ENCODE assay signal across 22 mouse cellular contexts in genomic region chr13:63771009-63771408, GRCm38 (mm10). TPM values are rescaled to one million over a fixed set of nuclear protein-coding genes. Genes with fewer than 3 reads are reported as not detected.
DNase-seq lines count a peak whose midpoint lies in the region; ATAC-seq and TF ChIP-seq lines count a peak whose summit lies in the region.
"Had no signal": no experiment of that assay in that cellular context is flagged by ENCODE, and none has a peak within 500 bp of the region (broad histone marks: within the 10 kb centered on the region; RNA-seq: fewer than 3 reads in every experiment).

No protein-coding gene starts in this region.

- 36% methylated on average over 3 of the region's 3 CpGs for WGBS in lung, embryonic 15.5 days
- WGBS in limb, embryonic 15.5 days: 34% methylated on average over 3 of the region's 3 CpGs
- WGBS in forebrain, postnatal 0 days: 72% methylated on average over 3 of the region's 3 CpGs

- intact Hi-C loops in gastrocnemius, adult 2 months (cut with DNase I): no loop called here
- intact Hi-C loops in heart, postnatal 36 days (cut with DNase I): no loop called here

- H3K4me2 ChIP-seq in lung, embryonic 15.5 days: no peak overlapping the region
- no peak overlapping the region for H3K4me2 ChIP-seq in limb, embryonic 15.5 days
- H3K4me2 ChIP-seq in forebrain, postnatal 0 days (ENCODE audit: low read depth): no peak overlapping the region
- H3K4me2 ChIP-seq: embryonic facial prominence, embryonic 12.5 days; heart, embryonic 13.5 days; hindbrain, embryonic 15.5 days; intestine, embryonic 15.5 days; kidney, embryonic 15.5 days; limb, embryonic 12.5 days; midbrain, embryonic 13.5 days had no signal

- H3K36me3 ChIP-seq in lung, embryonic 15.5 days: no peaks in the 10 kb centered on the region
- no peaks in the 10 kb centered on the region for H3K36me3 ChIP-seq in limb, embryonic 15.5 days
- H3K36me3 ChIP-seq in forebrain, postnatal 0 days (ENCODE audit: insufficient read depth): no peaks in the 10 kb centered on the region
- H3K36me3 ChIP-seq: embryonic facial prominence, embryonic 12.5 days; forebrain, embryonic 10.5 days; heart, embryonic 13.5 days; hindbrain, embryonic 15.5 days; intestine, embryonic 15.5 days; kidney, embryonic 15.5 days; limb, embryonic 12.5 days; midbrain, embryonic 13.5 days had no signal

- peaks cover 6% of the 10 kb centered on the region; the same call in 1 of the 2 replicates for H3K4me1 ChIP-seq in lung, embryonic 15.5 days
- H3K4me1 ChIP-seq in limb, embryonic 15.5 days: peaks cover 11% of the 10 kb centered on the region
- no peaks in the 10 kb centered on the region for H3K4me1 ChIP-seq in forebrain, postnatal 0 days (ENCODE audit: insufficient read depth)
- H3K4me1 ChIP-seq: forebrain, embryonic 10.5 days; heart, embryonic 13.5 days; hindbrain, embryonic 15.5 days; limb, embryonic 12.5 days; midbrain, embryonic 13.5 days had no signal

- no peak for TF ChIP-seq CTCF in gastrocnemius, adult 2 months (IDR thresholded peaks at IDR 0.05)
- TF ChIP-seq CTCF in forebrain, postnatal 0 days (IDR thresholded peaks at IDR 0.05; ENCODE audit: low read depth): no peak

- no peak overlapping the region for H3K4me3 ChIP-seq in lung, embryonic 15.5 days
- H3K4me3 ChIP-seq in limb, embryonic 15.5 days: no peak overlapping the region
- H3K4me3 ChIP-seq in gastrocnemius, adult 2 months: no peak overlapping the region
- H3K4me3 ChIP-seq in forebrain, postnatal 0 days (ENCODE audit: low read depth, low read length): no peak overlapping the region
- H3K4me3 ChIP-seq: embryonic facial prominence, embryonic 12.5 days; forebrain, embryonic 10.5 days; heart, embryonic 13.5 days; hindbrain, embryonic 15.5 days; intestine, embryonic 15.5 days; kidney, embryonic 15.5 days; limb, embryonic 12.5 days; midbrain, embryonic 13.5 days had no signal

- H3K27ac ChIP-seq in lung, embryonic 15.5 days: 0 out of 2 replicates have a peak overlapping the region, but pooled peaks have one; percentile 21
- H3K27ac ChIP-seq in limb, embryonic 15.5 days: peak overlapping the region; percentile 58
- H3K27ac ChIP-seq in gastrocnemius, adult 2 months: no peak overlapping the region
- H3K27ac ChIP-seq in forebrain, postnatal 0 days (ENCODE audit: low read depth, low read length): no peak overlapping the region
- H3K27ac ChIP-seq: embryonic facial prominence, embryonic 12.5 days; forebrain, embryonic 10.5 days; heart, embryonic 13.5 days; hindbrain, embryonic 15.5 days; intestine, embryonic 15.5 days; kidney, embryonic 15.5 days; limb, embryonic 12.5 days; liver, embryonic 14.5 days; midbrain, embryonic 13.5 days had no signal

- H3K27me3 ChIP-seq in lung, embryonic 15.5 days: no peaks in the 10 kb centered on the region
- no peaks in the 10 kb centered on the region for H3K27me3 ChIP-seq in limb, embryonic 15.5 days
- no peaks in the 10 kb centered on the region for H3K27me3 ChIP-seq in forebrain, postnatal 0 days (ENCODE audit: insufficient read depth, low read length)
- H3K27me3 ChIP-seq: embryonic facial prominence, embryonic 12.5 days; heart, embryonic 13.5 days; hindbrain, embryonic 15.5 days; intestine, embryonic 15.5 days; kidney, embryonic 15.5 days; limb, embryonic 12.5 days had no signal

- no peaks in the 10 kb centered on the region for H3K9me3 ChIP-seq in lung, embryonic 15.5 days
- H3K9me3 ChIP-seq in limb, embryonic 15.5 days: no peaks in the 10 kb centered on the region
- no peaks in the 10 kb centered on the region for H3K9me3 ChIP-seq in forebrain, postnatal 0 days (ENCODE audit: low read length)
- H3K9me3 ChIP-seq: embryonic facial prominence, embryonic 12.5 days; forebrain, embryonic 10.5 days; heart, embryonic 13.5 days; hindbrain, embryonic 15.5 days; intestine, embryonic 15.5 days; kidney, embryonic 15.5 days; limb, embryonic 12.5 days; midbrain, embryonic 13.5 days had no signal

- DNase-seq in lung, adult 18-20 months: no peak
- peak; percentile 90 for DNase-seq in Muller cell, postnatal 12 days (ENCODE audit: inconsistent ontology term)
- no peak for DNase-seq in gastrocnemius, adult 2 months
- no peak for DNase-seq in heart, postnatal 36 days
- DNase-seq in forebrain, postnatal 0 days: no peak
- DNase-seq: cerebellum, adult 9-10 months; heart, adult 18-20 months; spleen, adult 18-20 months; thymus, adult 18-20 months; thymus, postnatal 4 days had no signal

- ATAC-seq in lung, embryonic 15.5 days (ENCODE audit: borderline replicate concordance, extremely low read depth, low FRiP score, low TSS enrichment): no peak
- ATAC-seq in limb, embryonic 15.5 days (ENCODE audit: insufficient number of reproducible peaks, low FRiP score, low TSS enrichment, low read depth): peak; percentile 65; the same call in 1 of the 2 replicates
- ATAC-seq in forebrain, postnatal 0 days: no peak
- ATAC-seq: CD4-positive, CD25-positive, alpha-beta regulatory T cell, adult 4 months; intestine, embryonic 15.5 days; midbrain, embryonic 13.5 days had no signal

- H3K9ac ChIP-seq in lung, embryonic 15.5 days: no peak overlapping the region
- no peak overlapping the region for H3K9ac ChIP-seq in limb, embryonic 15.5 days
- H3K9ac ChIP-seq in forebrain, postnatal 0 days: no peak overlapping the region
- H3K9ac ChIP-seq: embryonic facial prominence, embryonic 12.5 days; heart, embryonic 13.5 days; hindbrain, embryonic 15.5 days; intestine, embryonic 15.5 days; kidney, embryonic 15.5 days; limb, embryonic 12.5 days; liver, embryonic 14.5 days; midbrain, embryonic 13.5 days had no signal

RNA-seq across cellular contexts. Expression of gene Ercc6l2, which starts 44.0 kb away (rescaled TPM):
- 25.7 and 28.0 TPM in 2 replicates for polyA plus RNA-seq in lung, embryonic 15.5 days (2015; fragmentation: Nextera tagmentation; extraction: Ambion mirVana)
- polyA plus RNA-seq in limb, embryonic 15.5 days (2015; fragmentation: Nextera tagmentation; extraction: Ambion mirVana): 23.0 and 24.3 TPM in 2 replicates
- 10 to 100 TPM; 19.4 to 20.2 TPM for total RNA-seq in gastrocnemius, adult 2 months (2021)
- total RNA-seq in heart, postnatal 36 days (2021): 1 to 10 TPM; 7.7 to 8.5 TPM
- total RNA-seq in forebrain, postnatal 0 days (2014; rRNA removed): 16.2 and 18.0 TPM in 2 replicates
- polyA plus RNA-seq in forebrain, postnatal 0 days (2015; fragmentation: Nextera tagmentation; extraction: Ambion mirVana): 9.2 and 10.7 TPM in 2 replicates

Comparison
In these comparisons a context has a peak if more than half of its experiments do, and no peak if none do; other contexts are left out.
1. H3K27ac ChIP-seq: peak in lung, embryonic 15.5 days (single experiment) and limb, embryonic 15.5 days (single experiment); none in gastrocnemius, adult 2 months (single experiment) and forebrain, postnatal 0 days (single experiment).